Mouse (Mus musculus) T-cell, adult 2 months (primary cell): Measurements from ENCODE around the gene Mrps33.

ENCODE experiments used
- DNase-seq: peaks from one replicate; pipeline ENCODE4 v3.0.0; 2022; ENCODE audit warnings: low spot score

Mrps33 gene

DNA sequence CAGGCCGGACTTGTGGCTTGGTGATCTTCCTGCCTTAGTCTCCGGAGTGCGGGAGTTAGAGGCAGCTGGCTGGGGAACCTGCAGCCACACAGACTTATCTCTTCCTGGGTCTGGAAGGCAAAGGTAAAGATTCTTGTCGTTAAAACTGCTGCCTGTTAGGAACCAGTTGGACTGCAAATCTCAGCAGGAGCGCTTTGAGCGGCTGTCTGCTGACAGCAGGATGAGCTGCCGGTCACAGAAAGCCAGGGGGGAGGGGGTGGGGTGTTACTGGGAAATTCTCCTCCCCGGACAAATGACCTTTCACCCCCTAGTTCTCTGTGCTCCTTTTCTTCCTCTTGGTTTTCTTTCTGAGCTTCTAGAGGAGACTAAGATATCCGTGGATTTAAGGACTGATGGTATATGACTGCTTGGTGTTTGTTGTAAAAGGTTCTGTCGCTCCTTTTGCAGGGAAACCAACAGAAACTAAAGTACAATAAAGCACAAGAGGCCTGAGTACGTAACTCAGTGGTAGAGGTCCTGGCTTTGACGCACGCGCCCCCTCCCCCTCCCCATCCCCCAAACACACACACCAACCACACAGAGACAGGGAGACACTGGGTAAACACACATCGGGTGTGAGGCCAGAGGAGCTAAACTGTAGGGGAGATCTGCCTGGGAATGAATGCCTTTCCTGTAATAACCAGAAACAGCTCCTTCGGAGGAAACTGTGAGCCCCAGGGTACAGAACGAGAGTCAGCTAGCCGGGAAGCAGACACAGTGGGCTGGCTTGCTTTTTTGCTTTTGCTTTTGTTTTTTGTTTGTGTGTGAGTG, 29.7 kb downstream of the Mrps33 start:
- no peak for DNase-seq

DNA sequence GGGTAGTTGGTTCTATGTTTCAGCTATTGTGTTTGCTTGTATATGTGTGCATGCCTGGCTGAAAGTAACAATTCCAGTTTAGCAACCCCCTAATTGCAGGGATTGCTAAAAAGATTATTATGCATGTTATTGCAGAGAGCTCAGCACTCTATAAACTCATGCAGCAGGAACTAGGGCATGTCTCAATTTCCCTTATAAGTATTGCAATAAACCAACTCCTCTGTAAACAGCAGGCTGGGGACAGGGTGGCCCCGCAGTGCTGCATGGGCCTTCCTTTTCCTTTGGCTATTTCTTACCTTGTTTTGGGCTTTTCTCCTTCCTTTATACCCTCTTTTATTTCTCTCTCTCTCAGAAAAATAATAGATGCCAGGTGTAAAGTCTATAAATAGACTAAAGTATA, 32.3 kb downstream of the Mrps33 start:
- no peak for DNase-seq

DNA sequence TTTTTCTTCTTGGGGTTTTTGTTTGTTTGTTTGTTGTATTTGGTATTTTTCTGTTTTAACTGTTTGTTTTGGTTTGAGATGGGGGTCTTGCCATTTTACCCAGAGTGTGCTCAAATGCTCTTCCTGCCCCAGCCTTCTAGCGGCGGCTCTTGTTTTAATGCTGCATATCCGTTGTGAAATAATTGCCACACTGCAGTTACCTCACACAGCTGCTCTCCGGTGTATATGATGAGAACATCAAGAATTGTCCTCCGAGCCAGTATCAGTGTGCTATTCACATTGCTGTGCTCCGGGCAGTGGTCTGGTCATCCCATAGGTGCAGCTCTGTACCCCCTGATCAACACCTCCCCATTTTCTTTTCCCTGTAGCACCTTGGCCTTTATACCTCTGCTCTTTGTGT, 34.5 kb downstream of the Mrps33 start:
- DNase-seq, result no peak

DNA sequence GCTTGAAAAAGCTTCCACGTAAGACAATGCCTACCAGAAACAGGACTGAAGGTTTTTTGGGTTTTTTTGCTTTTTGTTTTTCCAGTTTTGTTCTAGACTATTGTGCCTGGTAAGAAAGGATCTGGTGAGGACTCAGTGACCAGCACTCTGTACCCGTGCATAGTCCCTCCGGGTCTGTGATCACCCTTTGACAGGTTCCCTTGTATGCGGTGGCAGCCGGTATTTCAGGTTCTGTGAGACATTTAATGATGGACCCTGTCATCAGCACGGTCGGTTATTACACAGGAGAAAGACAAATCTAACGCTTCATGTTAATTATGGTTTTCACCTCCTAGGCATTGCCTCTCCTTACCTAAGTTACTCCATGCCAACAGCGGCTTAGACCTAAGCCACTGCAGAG, 35.8 kb downstream of the Mrps33 start:
- no peak for DNase-seq

DNA sequence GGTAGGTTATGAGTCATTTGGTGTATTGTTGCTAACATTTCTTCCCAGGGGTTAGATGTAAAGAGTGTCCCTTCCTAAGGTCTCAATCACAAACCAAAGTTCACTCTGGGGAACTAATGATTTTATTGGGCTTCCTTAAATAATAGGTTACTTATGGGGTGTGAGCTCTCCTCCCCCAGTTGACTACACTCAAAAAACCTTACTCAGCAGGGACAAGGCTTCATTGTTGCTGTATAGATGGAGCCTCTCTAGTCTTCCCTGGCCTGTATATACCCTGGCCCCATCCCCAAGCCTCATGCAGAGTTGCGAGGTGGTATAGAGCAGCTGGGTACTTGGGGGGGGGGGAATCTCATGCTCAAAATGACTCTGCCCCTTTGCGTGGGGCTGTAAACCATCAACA, 53.6 kb downstream of the Mrps33 start:
- DNase-seq, result no peak
